Mouse (Mus musculus) intestine, postnatal 0 days (tissue): ENCODE results near the gene Pabpc1l. TPM values are rescaled to one million over a fixed set of nuclear protein-coding genes. Genes with fewer than 3 reads are reported as not detected.

Experiments used
- ATAC-seq: fragments of 200-750 bp; cut with Nextera tagmentation; 2 replicates; pipeline ENCODE4 v1.8.0; 2017; ENCODE audit warnings: mild to moderate bottlenecking, moderate TSS enrichment, moderate library complexity
- H3K27ac ChIP-seq: fragments of 300-500 bp; sonication (generic); 2 replicates; pipeline ENCODE4 v1.5.1; 2014; ENCODE audit warnings: mild to moderate bottlenecking, low read depth, low read length, moderate library complexity
- H3K27me3 ChIP-seq: fragments of 300-500 bp; sonication (generic); replicated peaks from 2 replicates; pipeline ENCODE4 v1.6.1; 2014; ENCODE audit warnings: low read length, mixed read lengths; ENCODE audit not compliant: control insufficient read depth, insufficient read depth
- H3K36me3 ChIP-seq: fragments of 300-500 bp; sonication (generic); 2 replicates; pipeline ENCODE4 v1.6.1; 2014; ENCODE audit warnings: mild to moderate bottlenecking, moderate library complexity; ENCODE audit not compliant: control insufficient read depth, insufficient read depth
- H3K4me1 ChIP-seq: fragments of 300-500 bp; sonication (generic); replicated peaks from 2 replicates; pipeline ENCODE4 v1.6.1; 2014; ENCODE audit warnings: antibody characterized with exemption, low read length, mixed read lengths; ENCODE audit not compliant: control insufficient read depth, insufficient read depth
- H3K4me2 ChIP-seq: fragments of 300-500 bp; sonication (generic); replicated peaks from 2 replicates; pipeline ENCODE4 v1.6.1; 2014; ENCODE audit warnings: low read depth, mild to moderate bottlenecking, moderate library complexity
- H3K4me3 ChIP-seq: fragments of 300-500 bp; sonication (generic); 2 replicates; pipeline ENCODE4 v1.5.1; 2014; ENCODE audit warnings: low read depth, low read length
- H3K9ac ChIP-seq: fragments of 300-500 bp; sonication (generic); 2 replicates; pipeline ENCODE4 v1.6.1; 2014; ENCODE audit warnings: mild to moderate bottlenecking, low read depth, low read length
- H3K9me3 ChIP-seq: fragments of 300-500 bp; sonication (generic); 2 replicates; pipeline ENCODE4 v1.6.1; 2016; ENCODE audit warnings: mixed run types; ENCODE audit not compliant: control insufficient read depth
- CTCF ChIP-seq: sonication (generic); IDR thresholded peaks from 2 replicates; pipeline ENCODE4 v1.5.1; 2016; ENCODE audit warnings: low read depth, mild to moderate bottlenecking, control low read depth, antibody characterized with exemption, moderate library complexity
- WGBS: fragments of 180-500 bp; shearing (Covaris S2); extraction: QIAGEN DNeasy Blood & Tissue Kit; methylation state at CpG from one replicate; pipeline ENCODE4 v1.1.7; 2014; 5-methylcytosine and 5-hydroxymethylcytosine counted together
- polyA plus RNA-seq: library from polyadenylated mRNA; unstranded; fragments of >200 nt; fragmentation: Nextera tagmentation; extraction: Ambion mirVana; gene quantifications from 2 replicates; pipeline ENCODE4 v1.2.1, GENCODE M21; 2015

Pabpc1l gene
- polyA plus RNA-seq, 1 experiment from 2014 or later: 0.94 TPM

GRCm38 (mm10) chr2:163996275-163996674 is 29.0 kb upstream of the Pabpc1l start:
- Histone ChIP-seq H3K9ac (peak overlapping the region; percentile 97; the same call in 1 of the 2 replicates), H3K27me3 (no peaks in the 10 kb centered on the region)
- no peak for ATAC-seq

GRCm38 (mm10) chr2:163996899-163997298 is 28.4 kb upstream of the Pabpc1l start:
- no peaks in the 10 kb centered on the region for H3K27me3 ChIP-seq
- H3K9ac ChIP-seq: no peak overlapping the region
- peak overlapping the region; percentile 28 for H3K4me2 ChIP-seq
- 60% methylated on average over 5 of the region's 5 CpGs for WGBS
- no peak overlapping the region for H3K27ac ChIP-seq
- H3K4me3 ChIP-seq: no peak overlapping the region
- ATAC-seq: no peak
- TF ChIP-seq CTCF: no peak
- H3K36me3 ChIP-seq: no peaks in the 10 kb centered on the region; the same call in 1 of the 2 replicates
- 0 out of 2 replicates have a peak, but pooled peaks cover 6% of the 10 kb centered on the region for H3K4me1 ChIP-seq
- no peaks in the 10 kb centered on the region for H3K9me3 ChIP-seq

More at GRCm38 (mm10) chr2:163996275-163996674, 29.0 kb upstream of the Pabpc1l start:
- Histone ChIP-seq H3K4me3 (peak overlapping the region; percentile 98), H3K9me3 (no peaks in the 10 kb centered on the region), H3K27ac (no peak overlapping the region), H3K4me2 (peak overlapping the region; percentile 78), H3K4me1 (0 out of 2 replicates have a peak, but pooled peaks cover 4% of the 10 kb centered on the region), H3K36me3 (no peaks in the 10 kb centered on the region; the same call in 1 of the 2 replicates)
- 52% methylated on average over 6 of the region's 6 CpGs for WGBS
- TF ChIP-seq CTCF: no peak

- H3K9ac ChIP-seq: no peak overlapping the region
- H3K4me2 ChIP-seq: no peak overlapping the region
- TF ChIP-seq CTCF: no peak
- no peak overlapping the region for H3K4me3 ChIP-seq
- H3K4me1 ChIP-seq: 0 out of 2 replicates have a peak, but pooled peaks cover 6% of the 10 kb centered on the region
- no peaks in the 10 kb centered on the region; the same call in 1 of the 2 replicates for H3K36me3 ChIP-seq
- H3K27ac ChIP-seq: no peak overlapping the region
- 85% methylated on average over 6 of the region's 6 CpGs for WGBS
- H3K9me3 ChIP-seq: no peaks in the 10 kb centered on the region
- ATAC-seq: no peak
- H3K27me3 ChIP-seq: no peaks in the 10 kb centered on the region
Measured at GRCm38 (mm10) chr2:163998981-163999380, 26.3 kb upstream of the Pabpc1l start.

- no peak for TF ChIP-seq CTCF
- H3K9me3 ChIP-seq: no peaks in the 10 kb centered on the region
- H3K9ac ChIP-seq: no peak overlapping the region
- WGBS: 93% methylated on average over 3 of the region's 3 CpGs
- no peak overlapping the region for H3K4me3 ChIP-seq
- H3K4me2 ChIP-seq: no peak overlapping the region
- peaks cover 9% of the 10 kb centered on the region; the same call in 1 of the 2 replicates for H3K4me1 ChIP-seq
- ATAC-seq: no peak
- H3K27me3 ChIP-seq: no peaks in the 10 kb centered on the region
- H3K27ac ChIP-seq: no peak overlapping the region
- H3K36me3 ChIP-seq: no peaks in the 10 kb centered on the region; the same call in 1 of the 2 replicates
Measured at GRCm38 (mm10) chr2:164002637-164003036, 22.6 kb upstream of the Pabpc1l start.

GRCm38 (mm10) chr2:164004503-164004902 is 20.7 kb upstream of the Pabpc1l start:
- peaks cover 9% of the 10 kb centered on the region; the same call in 1 of the 2 replicates for H3K4me1 ChIP-seq
- no peak overlapping the region for H3K9ac ChIP-seq
- WGBS: 78% methylated on average over 5 of the region's 5 CpGs
- H3K9me3 ChIP-seq: no peaks in the 10 kb centered on the region
- no peak overlapping the region for H3K4me2 ChIP-seq
- H3K4me3 ChIP-seq: no peak overlapping the region
- TF ChIP-seq CTCF: 0 out of 2 replicates have a peak, but pooled peaks have one; percentile 14
- no peaks in the 10 kb centered on the region; the same call in 1 of the 2 replicates for H3K36me3 ChIP-seq
- no peaks in the 10 kb centered on the region for H3K27me3 ChIP-seq
- H3K27ac ChIP-seq: no peak overlapping the region; the same call in 1 of the 2 replicates
- ATAC-seq: no peak

GRCm38 (mm10) chr2:164006932-164007331 is 18.3 kb upstream of the Pabpc1l start:
- peaks cover 6% of the 10 kb centered on the region for H3K36me3 ChIP-seq
- H3K4me3 ChIP-seq: no peak overlapping the region
- H3K27me3 ChIP-seq: no peaks in the 10 kb centered on the region
- TF ChIP-seq CTCF: no peak
- WGBS: 44% methylated on average over 10 of the region's 10 CpGs
- no peaks in the 10 kb centered on the region for H3K9me3 ChIP-seq
- H3K27ac ChIP-seq: peak overlapping the region; percentile 24; the same call in 1 of the 2 replicates
- peaks cover 6% of the 10 kb centered on the region; the same call in 1 of the 2 replicates for H3K4me1 ChIP-seq
- no peak overlapping the region for H3K9ac ChIP-seq
- peak overlapping the region; percentile 44 for H3K4me2 ChIP-seq
- peak; percentile 71 for ATAC-seq
